Mouse (Mus musculus) kidney, embryonic 16.5 days (tissue): ENCODE results near the gene Tdrd6. TPM values are rescaled to one million over a fixed set of nuclear protein-coding genes. Genes with fewer than 3 reads are reported as not detected.

Experiments
- ATAC-seq: fragments of 200-750 bp; cut with Nextera tagmentation; 2 replicates; pipeline ENCODE4 v1.8.0; 2017; ENCODE audit warnings: moderate TSS enrichment; ENCODE audit not compliant: low FRiP score, low TSS enrichment
- H3K27ac ChIP-seq: fragments of 300-500 bp; sonication (generic); 2 replicates; pipeline ENCODE4 v1.5.1; 2014; ENCODE audit warnings: low read length
- H3K27me3 ChIP-seq: fragments of 300-500 bp; sonication (generic); 2 replicates; pipeline ENCODE4 v1.6.1; 2014; ENCODE audit warnings: low read length, control low read depth, mixed read lengths; ENCODE audit not compliant: insufficient read depth
- H3K36me3 ChIP-seq: fragments of 300-500 bp; sonication (generic); 2 replicates; pipeline ENCODE4 v1.6.1; 2014; ENCODE audit warnings: low read length, control low read depth, mixed read lengths; ENCODE audit not compliant: insufficient read depth
- H3K4me1 ChIP-seq: fragments of 300-500 bp; sonication (generic); 2 replicates; pipeline ENCODE4 v1.6.1; 2014; ENCODE audit warnings: low read length, control low read depth, mixed read lengths; ENCODE audit not compliant: insufficient read depth
- H3K4me2 ChIP-seq: fragments of 300-500 bp; sonication (generic); replicated peaks from 2 replicates; pipeline ENCODE4 v1.6.1; 2014; ENCODE audit warnings: low read depth, low read length
- H3K4me3 ChIP-seq: fragments of 300-500 bp; sonication (generic); 2 replicates; pipeline ENCODE4 v1.5.1; 2014; ENCODE audit warnings: mild to moderate bottlenecking, low read length
- H3K9ac ChIP-seq: fragments of 300-500 bp; sonication (generic); replicated peaks from 2 replicates; pipeline ENCODE4 v1.6.1; 2014; ENCODE audit warnings: low read length
- H3K9me3 ChIP-seq: fragments of 300-500 bp; sonication (generic); 2 replicates; pipeline ENCODE4 v1.6.1; 2016; ENCODE audit warnings: low read length, control low read depth
- WGBS: fragments of 180-500 bp; shearing (Covaris S2); extraction: QIAGEN DNeasy Blood & Tissue Kit; methylation state at CpG from one replicate; pipeline ENCODE4 v1.1.7; 2014; 5-methylcytosine and 5-hydroxymethylcytosine counted together
- polyA plus RNA-seq: library from polyadenylated mRNA; unstranded; fragments of >200 nt; fragmentation: Nextera tagmentation; extraction: Ambion mirVana; gene quantifications from 2 replicates; pipeline ENCODE4 v1.2.1, GENCODE M21; 2015

Tdrd6 gene
- polyA plus RNA-seq, 1 experiment from 2014 or later: not detected

DNA sequence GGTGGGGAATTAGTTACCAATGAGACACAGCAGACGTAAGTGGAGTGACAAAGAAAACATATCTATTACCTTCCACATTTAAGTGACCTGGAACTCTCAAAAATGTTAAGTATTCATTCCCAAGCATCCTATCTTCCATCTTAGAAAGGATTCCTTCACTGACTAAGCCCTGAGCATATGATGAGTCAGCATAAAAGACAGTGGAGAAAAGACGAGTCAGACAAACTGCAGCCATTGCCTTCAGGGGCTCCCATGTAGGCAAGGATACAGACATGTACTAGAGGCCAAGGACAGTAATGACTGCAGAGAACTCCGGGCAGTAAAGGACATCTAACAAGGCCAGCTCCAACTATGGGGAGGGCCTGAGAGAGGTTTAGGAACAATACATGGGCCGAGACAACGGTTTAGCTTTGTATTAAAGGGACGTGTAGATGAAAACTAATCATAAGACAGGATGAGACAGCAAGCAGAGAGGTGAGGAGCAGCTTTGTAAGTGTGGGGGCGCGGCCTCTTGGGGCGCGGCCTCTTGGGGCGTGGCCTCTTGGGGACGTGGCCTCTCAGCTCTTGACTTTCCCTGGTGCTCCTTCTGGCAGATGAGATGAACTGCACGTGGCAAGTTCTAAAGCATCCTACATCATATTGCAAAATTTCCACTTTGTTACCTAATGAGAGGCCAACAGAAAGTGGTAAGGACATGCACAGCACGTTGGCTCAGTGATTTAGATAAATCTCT lies 21.4 kb upstream of the Tdrd6 start:
- H3K27me3 ChIP-seq: no peaks in the 10 kb centered on the region
- no peak for ATAC-seq
- 66% methylated on average over 14 of the region's 14 CpGs for WGBS

DNA sequence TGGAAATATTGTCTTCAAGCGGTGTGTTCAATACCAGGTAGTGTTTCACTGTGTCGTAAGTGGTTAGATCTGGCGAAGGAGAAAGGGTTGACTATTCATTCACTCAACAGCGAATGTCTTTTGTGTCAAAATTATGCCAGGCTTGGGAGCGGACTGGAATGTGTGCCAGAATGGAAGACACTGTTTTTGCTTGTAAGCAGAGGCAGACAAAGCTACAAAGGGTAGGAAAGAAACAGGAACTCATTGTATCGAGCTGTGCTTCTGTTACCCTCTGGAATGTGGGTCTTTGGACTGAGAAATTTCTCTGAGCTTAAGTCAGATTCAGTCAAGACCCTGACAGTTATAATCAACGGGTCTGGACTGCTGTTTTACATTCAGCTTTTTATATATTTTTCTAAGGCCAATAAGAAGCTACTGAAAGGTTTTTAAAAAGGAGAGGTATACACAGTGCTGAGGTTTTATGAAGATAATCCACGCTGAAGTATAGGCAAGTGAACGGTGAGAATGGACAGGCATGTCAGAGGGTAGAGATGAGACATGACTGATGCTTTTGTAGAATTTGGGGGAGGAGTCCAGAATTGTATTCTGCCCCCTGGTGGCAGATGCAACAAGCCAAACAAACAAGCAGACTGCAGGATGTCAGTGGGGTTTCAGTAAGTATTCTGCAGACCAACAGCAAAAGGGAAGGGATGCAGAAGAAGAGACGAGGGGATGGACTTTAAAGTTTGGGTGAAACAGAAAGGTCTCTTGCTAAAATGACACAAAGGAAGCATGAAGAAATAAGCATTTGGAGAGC lies 19.7 kb upstream of the Tdrd6 start:
- no peak overlapping the region for H3K27ac ChIP-seq
- 90% methylated on average over 10 of the region's 10 CpGs for WGBS
- H3K4me2 ChIP-seq: no peak overlapping the region
- no peaks in the 10 kb centered on the region for H3K9me3 ChIP-seq
- H3K4me1 ChIP-seq: no peaks in the 10 kb centered on the region
- no peaks in the 10 kb centered on the region for H3K27me3 ChIP-seq
- ATAC-seq: no peak
- no peak overlapping the region for H3K9ac ChIP-seq
- H3K36me3 ChIP-seq: 0 out of 2 replicates have a peak, but pooled peaks cover 2% of the 10 kb centered on the region
- H3K4me3 ChIP-seq: no peak overlapping the region

More for the DNA sequence above, 21.4 kb upstream of the Tdrd6 start:
- H3K36me3 ChIP-seq: 0 out of 2 replicates have a peak, but pooled peaks cover 2% of the 10 kb centered on the region
- H3K9me3 ChIP-seq: no peaks in the 10 kb centered on the region
- no peaks in the 10 kb centered on the region for H3K4me1 ChIP-seq
- H3K27ac ChIP-seq: no peak overlapping the region
- H3K4me2 ChIP-seq: no peak overlapping the region
- H3K4me3 ChIP-seq: no peak overlapping the region
- no peak overlapping the region for H3K9ac ChIP-seq

DNA sequence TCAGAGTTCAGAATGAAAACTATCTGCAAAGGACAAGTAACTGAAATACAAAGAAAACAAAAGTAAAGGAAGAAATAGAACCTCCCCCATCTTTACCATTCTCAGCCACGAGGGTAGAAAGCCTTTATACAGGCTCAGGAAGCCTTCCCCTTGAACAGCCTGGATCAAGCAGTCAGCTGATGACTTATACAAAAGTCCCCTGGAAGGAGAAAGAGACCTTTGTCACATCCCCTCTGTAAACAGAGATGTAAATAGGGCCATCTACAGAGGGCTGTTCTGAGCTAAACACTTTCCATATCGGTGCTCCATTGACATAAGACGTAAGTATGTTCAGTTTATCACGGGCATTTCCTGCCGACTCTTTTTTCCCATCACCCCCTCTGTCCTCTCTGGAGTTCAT lies 16.8 kb upstream of the Tdrd6 start:
- no peak for ATAC-seq
- no peak overlapping the region for H3K4me2 ChIP-seq
- H3K4me1 ChIP-seq: no peaks in the 10 kb centered on the region

DNA sequence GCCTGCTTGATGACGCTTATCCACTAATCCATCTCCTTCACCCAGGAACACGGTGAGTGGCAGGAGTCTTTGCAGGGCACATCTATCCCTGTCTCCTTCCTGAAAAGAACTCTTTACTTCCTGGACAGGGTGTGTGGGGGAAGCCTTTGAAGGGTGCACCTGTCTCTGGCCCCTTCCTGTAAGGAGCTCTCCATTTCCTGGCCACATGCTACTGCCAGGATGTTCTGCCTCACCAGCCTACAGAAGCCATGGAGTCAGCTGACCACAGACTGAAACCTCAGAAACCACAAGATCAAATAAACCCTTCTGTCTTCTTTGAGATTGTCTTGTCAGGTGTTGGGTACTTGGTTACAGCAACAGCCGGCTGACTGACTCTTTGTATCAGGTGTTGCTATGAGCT lies 15.0 kb upstream of the Tdrd6 start:
- no peak for ATAC-seq
- Histone ChIP-seq H3K9ac (no peak overlapping the region), H3K27me3 (no peaks in the 10 kb centered on the region), H3K36me3 (peaks cover 10% of the 10 kb centered on the region; the same call in 1 of the 2 replicates), H3K9me3 (no peaks in the 10 kb centered on the region), H3K27ac (no peak overlapping the region), H3K4me3 (no peak overlapping the region), H3K4me2 (no peak overlapping the region), H3K4me1 (no peaks in the 10 kb centered on the region)
- 88% methylated on average over 3 of the region's 3 CpGs for WGBS

More for the DNA sequence above, 16.8 kb upstream of the Tdrd6 start:
- WGBS: 52% methylated on average over 5 of the region's 5 CpGs
- H3K36me3 ChIP-seq: peaks cover 10% of the 10 kb centered on the region; the same call in 1 of the 2 replicates
- H3K27ac ChIP-seq: no peak overlapping the region
- no peak overlapping the region for H3K4me3 ChIP-seq
- no peaks in the 10 kb centered on the region for H3K27me3 ChIP-seq
- no peak overlapping the region for H3K9ac ChIP-seq
- no peaks in the 10 kb centered on the region for H3K9me3 ChIP-seq

DNA sequence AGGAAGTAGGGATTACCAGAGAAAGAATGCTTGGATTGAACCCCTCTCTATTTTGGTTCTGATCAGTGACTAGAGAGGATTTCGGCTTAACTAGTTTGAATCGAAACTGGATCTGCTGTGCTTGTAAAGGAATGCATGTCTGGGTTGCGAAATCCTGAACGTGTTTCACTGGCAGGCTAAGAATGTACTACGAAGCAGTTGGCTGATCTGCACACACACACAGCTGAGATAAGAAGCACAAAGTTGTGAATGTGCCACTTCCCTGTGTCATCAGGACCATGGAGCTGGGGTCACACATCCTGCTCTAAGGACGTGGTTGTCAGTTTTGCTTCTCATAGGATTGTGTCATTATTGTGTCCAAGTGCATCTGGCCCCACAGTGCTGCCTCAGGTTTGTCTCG lies 14.3 kb upstream of the Tdrd6 start:
- no peaks in the 10 kb centered on the region for H3K27me3 ChIP-seq
- no peak overlapping the region for H3K4me3 ChIP-seq
- no peaks in the 10 kb centered on the region for H3K4me1 ChIP-seq
- no peak overlapping the region for H3K4me2 ChIP-seq
- ATAC-seq: no peak
- no peaks in the 10 kb centered on the region for H3K9me3 ChIP-seq
- H3K36me3 ChIP-seq: peaks cover 10% of the 10 kb centered on the region; the same call in 1 of the 2 replicates
- WGBS: 66% methylated on average over 7 of the region's 7 CpGs
- no peak overlapping the region for H3K27ac ChIP-seq
- H3K9ac ChIP-seq: no peak overlapping the region

DNA sequence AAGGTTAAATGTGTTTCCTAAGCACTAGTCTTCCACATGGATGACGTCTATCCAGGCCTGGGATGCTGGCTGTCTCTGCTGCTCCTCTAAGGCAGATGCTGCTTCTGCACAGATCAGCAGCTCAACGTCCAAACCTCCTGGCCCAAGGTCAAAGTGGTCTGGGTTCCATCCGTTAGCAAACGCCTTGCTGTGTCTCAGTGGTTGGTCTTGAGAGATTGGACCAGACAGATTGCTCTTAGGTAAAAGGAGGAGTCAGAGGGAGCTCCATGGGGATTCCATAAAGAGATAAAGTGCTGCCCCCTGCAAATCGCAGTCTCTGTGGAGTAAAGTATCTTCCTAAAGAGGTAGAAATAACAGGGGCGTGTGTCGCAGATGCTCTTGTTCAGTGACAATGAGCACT lies 13.1 kb upstream of the Tdrd6 start:
- ATAC-seq: no peak
- peaks cover 7% of the 10 kb centered on the region; the same call in 1 of the 2 replicates for H3K36me3 ChIP-seq
- no peaks in the 10 kb centered on the region for H3K4me1 ChIP-seq
- no peak overlapping the region for H3K9ac ChIP-seq
- no peaks in the 10 kb centered on the region for H3K9me3 ChIP-seq
- H3K4me3 ChIP-seq: no peak overlapping the region
- 79% methylated on average over 7 of the region's 7 CpGs for WGBS
- no peak overlapping the region for H3K27ac ChIP-seq
- no peak overlapping the region for H3K4me2 ChIP-seq
- no peaks in the 10 kb centered on the region for H3K27me3 ChIP-seq

DNA sequence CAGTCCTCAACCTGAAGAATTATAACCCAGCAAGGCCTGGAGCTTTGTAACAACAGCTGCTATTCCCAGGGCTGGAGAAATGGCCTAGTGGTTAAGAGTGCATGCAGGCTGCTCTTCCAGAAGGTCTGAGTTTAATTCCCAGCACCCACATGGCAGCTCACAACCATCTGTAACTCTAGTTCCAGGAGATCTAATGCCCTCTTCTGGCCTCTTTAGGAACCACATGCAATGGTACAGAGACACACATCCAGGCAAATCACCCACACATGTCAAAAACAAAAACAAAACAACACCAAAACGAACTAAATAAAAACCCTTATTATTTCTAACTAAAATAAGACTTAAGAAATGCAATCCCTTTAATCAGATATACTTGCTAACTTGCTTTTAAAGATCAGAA lies 10.7 kb upstream of the Tdrd6 start:
- Histone ChIP-seq H3K9ac (no peak overlapping the region), H3K4me1 (no peaks in the 10 kb centered on the region), H3K27ac (no peak overlapping the region), H3K27me3 (no peaks in the 10 kb centered on the region), H3K36me3 (peaks cover 7% of the 10 kb centered on the region; the same call in 1 of the 2 replicates), H3K4me3 (no peak overlapping the region), H3K9me3 (no peaks in the 10 kb centered on the region), H3K4me2 (no peak overlapping the region)
- ATAC-seq: no peak
- 83% methylated on average over 1 of the region's 1 CpGs for WGBS

DNA sequence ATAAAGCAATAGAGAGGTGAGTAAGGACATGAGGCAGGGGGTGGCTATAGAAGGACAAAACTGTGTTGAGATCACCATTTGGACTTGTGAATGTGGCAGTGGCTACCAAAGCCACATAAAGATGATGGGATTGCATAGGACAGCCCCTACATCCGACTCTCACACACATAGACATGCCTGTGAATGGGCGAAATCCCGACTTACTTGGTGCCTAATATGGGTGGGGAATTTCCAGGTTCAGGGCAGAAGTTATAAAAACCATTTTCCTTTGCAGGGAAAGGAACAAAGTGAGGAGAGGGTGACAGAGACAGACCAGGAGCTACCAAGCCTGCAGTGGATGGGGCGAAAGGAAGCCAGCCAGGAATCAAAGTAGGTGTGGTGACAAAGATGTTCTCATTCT lies 7.0 kb upstream of the Tdrd6 start:
- Histone ChIP-seq H3K9me3 (no peaks in the 10 kb centered on the region), H3K27me3 (no peaks in the 10 kb centered on the region), H3K9ac (no peak overlapping the region), H3K4me2 (no peak overlapping the region), H3K27ac (no peak overlapping the region), H3K36me3 (peaks cover 2% of the 10 kb centered on the region; the same call in 1 of the 2 replicates), H3K4me1 (no peaks in the 10 kb centered on the region), H3K4me3 (no peak overlapping the region)
- WGBS: 96% methylated on average over 4 of the region's 4 CpGs
- ATAC-seq: no peak

DNA sequence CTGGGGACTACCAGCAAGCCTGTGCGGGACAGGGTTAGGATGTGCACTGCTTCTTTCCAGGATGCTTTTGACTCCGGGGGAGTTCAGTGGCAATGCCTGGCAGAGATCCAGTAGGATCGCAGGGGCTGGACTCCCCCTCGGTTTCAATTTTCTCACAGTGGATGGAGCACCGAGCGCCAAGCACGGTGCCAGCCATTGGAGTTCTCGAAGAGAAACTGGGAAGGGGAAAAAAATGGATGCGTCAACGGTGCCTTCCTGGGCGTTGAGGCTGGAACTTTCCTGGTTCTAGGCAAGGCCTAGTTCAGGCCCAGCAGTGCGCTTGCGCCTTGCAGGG lies 295 bp upstream of the Tdrd6 start:
- 0 out of 2 replicates have a peak, but pooled peaks have one; percentile 17 for ATAC-seq
- Histone ChIP-seq H3K36me3 (no peaks in the 10 kb centered on the region), H3K27ac (no peak overlapping the region), H3K4me2 (peak overlapping the region; percentile 72), H3K9me3 (peaks cover 12% of the 10 kb centered on the region; the same call in 1 of the 2 replicates), H3K4me3 (peak overlapping the region; percentile 46), H3K9ac (peak overlapping the region; percentile 56), H3K27me3 (peaks cover 33% of the 10 kb centered on the region), H3K4me1 (peaks cover 13% of the 10 kb centered on the region)
- WGBS: 48% methylated on average over 13 of the region's 13 CpGs
